In genomic region chr11:100737105-100737733, GRCm38 (mm10) we compare ENCODE assay signal across 8 mouse cellular contexts. TPM values are rescaled to one million over a fixed set of nuclear protein-coding genes. Genes with fewer than 3 reads are reported as not detected.
DNase-seq lines count a peak whose midpoint lies in the region; ATAC-seq lines count a peak whose summit lies in the region.

No protein-coding gene starts in this region.

- ATAC-seq in megakaryocyte, adult 5-6 weeks (ENCODE audit: poor library complexity, severe bottlenecking), result no peak
- ATAC-seq in intestine, embryonic 15.5 days, result 0 out of 2 replicates have a peak, but pooled peaks have one; percentile 13
- no peak for ATAC-seq in midbrain, embryonic 14.5 days (ENCODE audit: low FRiP score, low TSS enrichment)

- WGBS in embryonic facial prominence, embryonic 10.5 days, result 2% methylated on average over 13 of the region's 13 CpGs
- under 1% methylated on average over 13 of the region's 13 CpGs for WGBS in intestine, embryonic 15.5 days
- WGBS in midbrain, embryonic 14.5 days, result 2% methylated on average over 13 of the region's 13 CpGs

- H3K27me3 ChIP-seq in megakaryocyte, embryonic 14.5 days (replicated peaks), result no peaks in the 10 kb centered on the region
- H3K27me3 ChIP-seq in embryonic facial prominence, embryonic 10.5 days (replicated peaks; ENCODE audit: low read depth, poor library complexity, severe bottlenecking), result no peaks in the 10 kb centered on the region
- no peaks in the 10 kb centered on the region for H3K27me3 ChIP-seq in intestine, embryonic 15.5 days (replicated peaks)
- no peaks in the 10 kb centered on the region for H3K27me3 ChIP-seq in midbrain, embryonic 14.5 days (ENCODE audit: control insufficient read depth, insufficient read depth, low read length)

- DNase-seq in embryonic facial prominence, embryonic 10.5 days (ENCODE audit: low spot score), result no peak
- DNase-seq in midbrain, embryonic 14.5 days, result no peak
- DNase-seq in urinary bladder, postnatal 36 days (ENCODE audit: low spot score in 2 of 2), result no peak
- DNase-seq in urinary bladder, adult 2 months (ENCODE audit: low spot score), result no peak
- no peak for DNase-seq in embryo, embryonic 10.5 days (ENCODE audit: low spot score)

- H3K36me3 ChIP-seq in megakaryocyte, embryonic 14.5 days (replicated peaks; ENCODE audit: low read length), result peaks cover 29% of the 10 kb centered on the region
- H3K36me3 ChIP-seq in embryonic facial prominence, embryonic 10.5 days (replicated peaks), result peaks cover 17% of the 10 kb centered on the region
- H3K36me3 ChIP-seq in intestine, embryonic 15.5 days, result no peaks in the 10 kb centered on the region
- H3K36me3 ChIP-seq in midbrain, embryonic 14.5 days (ENCODE audit: control insufficient read depth, insufficient read depth, low read length), result peaks cover 13% of the 10 kb centered on the region

- peak overlapping the region; percentile 99 for H3K4me3 ChIP-seq in megakaryocyte, embryonic 14.5 days (replicated peaks)
- H3K4me3 ChIP-seq in embryonic facial prominence, embryonic 10.5 days, result peak overlapping the region; percentile 97
- peak overlapping the region; percentile 95 for H3K4me3 ChIP-seq in intestine, embryonic 15.5 days (replicated peaks)
- H3K4me3 ChIP-seq in midbrain, embryonic 14.5 days (replicated peaks; ENCODE audit: low read depth, low read length), result peak overlapping the region; percentile 98

- H3K4me2 ChIP-seq in intestine, embryonic 15.5 days (replicated peaks), result peak overlapping the region; percentile 82
- H3K4me2 ChIP-seq in midbrain, embryonic 14.5 days (ENCODE audit: low read length), result peak overlapping the region; percentile 87

- H3K4me1 ChIP-seq in megakaryocyte, embryonic 14.5 days, result peaks cover 62% of the 10 kb centered on the region
- peaks cover 22% of the 10 kb centered on the region for H3K4me1 ChIP-seq in embryonic facial prominence, embryonic 10.5 days
- H3K4me1 ChIP-seq in intestine, embryonic 15.5 days (replicated peaks), result peaks cover 22% of the 10 kb centered on the region
- H3K4me1 ChIP-seq in midbrain, embryonic 14.5 days (ENCODE audit: control insufficient read depth, insufficient read depth, low read length), result peaks cover 19% of the 10 kb centered on the region

- no peaks in the 10 kb centered on the region for H3K9me3 ChIP-seq in megakaryocyte, embryonic 14.5 days
- H3K9me3 ChIP-seq in embryonic facial prominence, embryonic 10.5 days, result no peaks in the 10 kb centered on the region
- H3K9me3 ChIP-seq in intestine, embryonic 15.5 days, result no peaks in the 10 kb centered on the region
- H3K9me3 ChIP-seq in midbrain, embryonic 14.5 days (ENCODE audit: control insufficient read depth, low read length), result no peaks in the 10 kb centered on the region

- H3K27ac ChIP-seq in embryonic facial prominence, embryonic 10.5 days (replicated peaks), result peak overlapping the region; percentile 91
- peak overlapping the region; percentile 70 for H3K27ac ChIP-seq in intestine, embryonic 15.5 days
- H3K27ac ChIP-seq in midbrain, embryonic 14.5 days (replicated peaks; ENCODE audit: low read depth, low read length), result no peak overlapping the region

- peak overlapping the region; percentile 97 for H3K9ac ChIP-seq in intestine, embryonic 15.5 days
- peak overlapping the region; percentile 91 for H3K9ac ChIP-seq in midbrain, embryonic 14.5 days (replicated peaks; ENCODE audit: low read length)

RNA-seq across cellular contexts. Expression of gene Rab5c, which starts 0.8 kb away (rescaled TPM):
- polyA plus RNA-seq in megakaryocyte, embryonic 14.5 days (2012; ENCODE audit: insufficient read depth, low replicate concordance), result 502 and 744 TPM in 2 replicates
- total RNA-seq in megakaryocyte, adult 5-6 weeks (2015), result 167 and 170 TPM in 2 replicates
- 136 and 142 TPM in 2 replicates for total RNA-seq in megakaryocyte, adult 5-6 weeks (2017)
- 13.0 and 13.1 TPM in 2 replicates for polyA plus RNA-seq in embryonic facial prominence, embryonic 10.5 days (2016; fragmentation: Nextera tagmentation; extraction: Ambion mirVana)
- polyA plus RNA-seq in intestine, embryonic 15.5 days (2015; fragmentation: Nextera tagmentation; extraction: Ambion mirVana), result 26.1 and 26.3 TPM in 2 replicates
- 86.8 and 156 TPM in 2 replicates for polyA plus RNA-seq in midbrain, embryonic 14.5 days (2014; fragmentation: Nextera tagmentation; extraction: Ambion mirVana)
- polyA plus RNA-seq in urinary bladder, adult 2 months (2012; rRNA removed), result 148 and 160 TPM in 2 replicates

RNA-seq across cellular contexts. Expression of gene Kcnh4, which starts 22.5 kb away (rescaled TPM):
- polyA plus RNA-seq in megakaryocyte, embryonic 14.5 days (2012; ENCODE audit: insufficient read depth, low replicate concordance), result 0.43 TPM in 1 of 2 replicates, not detected in the other
- total RNA-seq in megakaryocyte, adult 5-6 weeks (2015), result not detected in 2 replicates
- total RNA-seq in megakaryocyte, adult 5-6 weeks (2017), result not detected in 2 replicates
- polyA plus RNA-seq in embryonic facial prominence, embryonic 10.5 days (2016; fragmentation: Nextera tagmentation; extraction: Ambion mirVana), result 0.64 and 0.71 TPM in 2 replicates
- polyA plus RNA-seq in intestine, embryonic 15.5 days (2015; fragmentation: Nextera tagmentation; extraction: Ambion mirVana), result 0.18 and 0.19 TPM in 2 replicates
- polyA plus RNA-seq in midbrain, embryonic 14.5 days (2014; fragmentation: Nextera tagmentation; extraction: Ambion mirVana), result 9.8 and 13.0 TPM in 2 replicates
- polyA plus RNA-seq in urinary bladder, adult 2 months (2012; rRNA removed), result 0.01 and 0.04 TPM in 2 replicates

RNA-seq across cellular contexts. Expression of gene Hspb9, which starts 23.6 kb away (rescaled TPM):
- polyA plus RNA-seq in megakaryocyte, embryonic 14.5 days (2012; ENCODE audit: insufficient read depth, low replicate concordance), result 0.54 TPM in 1 of 2 replicates, not detected in the other
- not detected in 2 replicates for total RNA-seq in megakaryocyte, adult 5-6 weeks (2015)
- total RNA-seq in megakaryocyte, adult 5-6 weeks (2017), result 0.65 TPM in 1 of 2 replicates, not detected in the other
- 0.56 TPM in 1 of 2 replicates, not detected in the other for polyA plus RNA-seq in embryonic facial prominence, embryonic 10.5 days (2016; fragmentation: Nextera tagmentation; extraction: Ambion mirVana)
- polyA plus RNA-seq in intestine, embryonic 15.5 days (2015; fragmentation: Nextera tagmentation; extraction: Ambion mirVana), result 0.40 and 0.54 TPM in 2 replicates
- 0.70 TPM in 1 of 2 replicates, not detected in the other for polyA plus RNA-seq in midbrain, embryonic 14.5 days (2014; fragmentation: Nextera tagmentation; extraction: Ambion mirVana)
- polyA plus RNA-seq in urinary bladder, adult 2 months (2012; rRNA removed), result 0.11 and 0.37 TPM in 2 replicates

RNA-seq across cellular contexts. Expression of gene Kat2a, which starts 25.0 kb away (rescaled TPM):
- polyA plus RNA-seq in megakaryocyte, embryonic 14.5 days (2012; ENCODE audit: insufficient read depth, low replicate concordance), result 30.5 and 34.7 TPM in 2 replicates
- total RNA-seq in megakaryocyte, adult 5-6 weeks (2015), result 11.0 and 11.5 TPM in 2 replicates
- 8.7 and 9.0 TPM in 2 replicates for total RNA-seq in megakaryocyte, adult 5-6 weeks (2017)
- polyA plus RNA-seq in embryonic facial prominence, embryonic 10.5 days (2016; fragmentation: Nextera tagmentation; extraction: Ambion mirVana), result 72.4 and 80.6 TPM in 2 replicates
- polyA plus RNA-seq in intestine, embryonic 15.5 days (2015; fragmentation: Nextera tagmentation; extraction: Ambion mirVana), result 48.2 and 51.9 TPM in 2 replicates
- 50.0 and 53.7 TPM in 2 replicates for polyA plus RNA-seq in midbrain, embryonic 14.5 days (2014; fragmentation: Nextera tagmentation; extraction: Ambion mirVana)
- 28.4 and 30.5 TPM in 2 replicates for polyA plus RNA-seq in urinary bladder, adult 2 months (2012; rRNA removed)

RNA-seq across cellular contexts. Expression of gene Hcrt, which starts 25.5 kb away (rescaled TPM):
- not detected in 2 replicates for polyA plus RNA-seq in megakaryocyte, embryonic 14.5 days (2012; ENCODE audit: insufficient read depth, low replicate concordance)
- total RNA-seq in megakaryocyte, adult 5-6 weeks (2015), result not detected in 2 replicates
- total RNA-seq in megakaryocyte, adult 5-6 weeks (2017), result not detected in 2 replicates
- not detected in 2 replicates for polyA plus RNA-seq in embryonic facial prominence, embryonic 10.5 days (2016; fragmentation: Nextera tagmentation; extraction: Ambion mirVana)
- not detected in 2 replicates for polyA plus RNA-seq in intestine, embryonic 15.5 days (2015; fragmentation: Nextera tagmentation; extraction: Ambion mirVana)
- polyA plus RNA-seq in midbrain, embryonic 14.5 days (2014; fragmentation: Nextera tagmentation; extraction: Ambion mirVana), result 0.55 TPM in 1 of 2 replicates, not detected in the other
- polyA plus RNA-seq in urinary bladder, adult 2 months (2012; rRNA removed), result 0.15 TPM in 1 of 2 replicates, not detected in the other
